Mouse (Mus musculus) ES-E14 (cell line): ENCODE results near the gene Plscr5. TPM values are rescaled to one million over a fixed set of nuclear protein-coding genes. Genes with fewer than 3 reads are reported as not detected.
A peak's percentile ranks its signal among the peaks of the same experiment; 100 is the strongest.
"Not testable (repeated sequence)": the region's sequence is repeated elsewhere in the genome, so short reads cannot be mapped to it uniquely, and the experiment has no call there.

Source experiments
- DNase-seq: peaks from one replicate; pipeline ENCODE4 v3.0.0-alpha.2; 2013; ENCODE audit warnings: low read depth, low spot score
- H3K27ac ChIP-seq: 2 replicates; pipeline ENCODE4 v1.5.1; 2012; ENCODE audit warnings: low read depth, mild to moderate bottlenecking, low read length, moderate library complexity, mixed read lengths; ENCODE audit not compliant: poor library complexity, insufficient read depth, severe bottlenecking
- H3K36me3 ChIP-seq: 2 replicates; pipeline ENCODE4 v1.6.1; 2012; ENCODE audit warnings: mild to moderate bottlenecking, low read length, moderate library complexity, mixed read lengths; ENCODE audit not compliant: control insufficient read depth, poor library complexity, insufficient read depth, severe bottlenecking
- H3K4me1 ChIP-seq, 2 experiments: fragments of 150-350 bp in 1 of 2; sonication (generic) in 1 of 2; 2 replicates each; pipeline ENCODE4 v1.6.1; 2012; ENCODE audit warnings: low read length in 2 of 2, mild to moderate bottlenecking in 1 of 2, mixed read lengths in 1 of 2; ENCODE audit not compliant: control insufficient read depth in 2 of 2, insufficient read depth in 2 of 2, poor library complexity in 1 of 2
- H3K4me3 ChIP-seq, 2 experiments: fragments of 150-350 bp in 1 of 2; sonication (generic) in 1 of 2; 2 replicates each; pipeline ENCODE4 v1.5.1; 2012; ENCODE audit warnings: low read length in 2 of 2, low read depth in 1 of 2, mild to moderate bottlenecking in 1 of 2, mixed read lengths in 1 of 2; ENCODE audit not compliant: insufficient read depth in 1 of 2, poor library complexity in 1 of 2, severe bottlenecking in 1 of 2
- H3K9ac ChIP-seq: 2 replicates; pipeline ENCODE4 v1.6.1; 2012; ENCODE audit warnings: low read depth, mild to moderate bottlenecking, low read length, mixed read lengths; ENCODE audit not compliant: poor library complexity, insufficient read depth, severe bottlenecking
- H3K9me3 ChIP-seq: fragments of 150-350 bp; sonication (generic); 2 replicates; pipeline ENCODE4 v1.6.1; 2012; ENCODE audit warnings: low read depth, mild to moderate bottlenecking, low read length; ENCODE audit not compliant: control insufficient read depth, insufficient read depth
- CHD2 ChIP-seq: IDR thresholded peaks from 2 replicates; pipeline ENCODE4 v1.6.1; 2014; ENCODE audit warnings: mild to moderate bottlenecking, low read depth, low read length, inconsistent platforms
- HCFC1 ChIP-seq: IDR thresholded peaks from 2 replicates; pipeline ENCODE4 v1.6.1; 2012; ENCODE audit warnings: low read length, inconsistent platforms, borderline replicate concordance; ENCODE audit not compliant: insufficient read depth
- MAFK ChIP-seq: IDR thresholded peaks from 2 replicates; pipeline ENCODE4 v1.6.1; 2014; ENCODE audit warnings: mild to moderate bottlenecking, low read depth, low read length, inconsistent platforms; ENCODE audit not compliant: insufficient read depth
- ZC3H11A ChIP-seq: IDR thresholded peaks from 2 replicates; pipeline ENCODE4 v1.6.1; 2012; ENCODE audit warnings: low read depth, mild to moderate bottlenecking, inconsistent platforms, low read length, borderline replicate concordance
- ZNF384 ChIP-seq: IDR thresholded peaks from 2 replicates; pipeline ENCODE4 v1.6.1; 2012; ENCODE audit warnings: low read depth, low read length, inconsistent platforms
- in situ Hi-C, 2 experiments: fragments of 600-800 bp; cut with MboI; formaldehyde crosslinking; loops; one replicate each; pipeline ENCODE4 v1.15.1; 2025; ENCODE audit warnings: low sequenced_read_pairs in 2 of 2, inconsistent platforms in 1 of 2; ENCODE audit not compliant: unreplicated experiment in 2 of 2
- total RNA-seq: library from RNA; depleted of rRNA; stranded (reverse); fragments of 300-350 nt; gene quantifications from 2 replicates; pipeline ENCODE4 v1.2.3, GENCODE M21; 2012; rRNA removed

Plscr5 gene
- not detected in 2 replicates for total RNA-seq

DNA sequence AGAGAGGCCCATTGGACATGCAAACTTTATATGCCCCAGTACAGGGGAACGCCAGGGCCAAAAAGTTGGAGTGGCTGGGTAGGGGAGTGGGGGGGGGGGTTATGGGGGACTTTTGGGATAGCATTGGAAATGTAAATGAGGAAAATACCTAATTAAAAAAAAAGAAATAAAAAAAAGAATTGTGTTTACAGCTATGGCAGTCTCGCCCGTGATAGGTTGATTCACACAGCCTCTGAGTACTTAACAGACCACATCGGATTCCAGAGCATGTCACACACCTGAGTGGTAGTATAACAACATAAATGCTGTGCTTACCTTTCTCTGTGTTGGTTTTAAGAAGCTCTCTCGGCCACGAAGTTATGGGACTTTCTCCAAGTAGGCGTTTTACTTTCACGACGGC is at the start of gene Plscr5:
Plscr5 (plus strand) TSS at position 301 of the 400 bp plus-strand sequence.
- H3K9me3 ChIP-seq, in situ Hi-C loops, DNase-seq, H3K4me3 ChIP-seq, H3K9ac ChIP-seq, H3K4me1 ChIP-seq, H3K36me3 ChIP-seq, H3K27ac ChIP-seq: not testable (repeated sequence)

DNA sequence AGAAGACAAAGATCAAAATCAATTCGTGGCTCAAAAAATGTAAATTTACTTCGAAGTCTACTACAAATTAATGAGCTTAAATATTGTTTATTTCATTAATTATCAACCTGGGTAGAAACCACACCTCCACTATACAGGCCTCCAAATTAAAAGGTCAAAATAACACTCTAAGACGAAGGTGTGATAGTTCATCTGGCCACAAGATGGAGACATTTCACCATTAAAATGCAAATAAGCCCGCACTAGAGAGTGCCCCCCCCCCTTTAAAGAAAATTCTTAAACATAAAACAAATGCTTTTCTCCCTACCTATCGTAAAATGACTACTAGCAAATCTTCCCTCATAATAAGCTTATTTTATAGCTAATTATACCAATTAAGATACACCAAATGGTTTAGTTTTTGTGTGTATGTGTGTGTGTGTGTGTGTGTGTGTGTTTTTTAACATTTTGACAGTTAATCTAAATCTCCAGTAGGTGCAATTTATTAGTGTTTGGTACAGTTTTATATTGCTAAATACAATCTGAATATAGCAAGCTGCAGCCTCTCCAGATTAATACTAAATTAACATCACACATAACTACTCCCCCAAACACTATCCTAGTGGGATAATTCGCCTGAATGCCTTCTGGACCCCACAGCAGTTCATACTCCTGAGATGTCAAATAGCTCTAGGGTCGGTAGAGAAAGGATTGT is 45.0 kb upstream of the Plscr5 start:
- peak; percentile 17 for DNase-seq

DNA sequence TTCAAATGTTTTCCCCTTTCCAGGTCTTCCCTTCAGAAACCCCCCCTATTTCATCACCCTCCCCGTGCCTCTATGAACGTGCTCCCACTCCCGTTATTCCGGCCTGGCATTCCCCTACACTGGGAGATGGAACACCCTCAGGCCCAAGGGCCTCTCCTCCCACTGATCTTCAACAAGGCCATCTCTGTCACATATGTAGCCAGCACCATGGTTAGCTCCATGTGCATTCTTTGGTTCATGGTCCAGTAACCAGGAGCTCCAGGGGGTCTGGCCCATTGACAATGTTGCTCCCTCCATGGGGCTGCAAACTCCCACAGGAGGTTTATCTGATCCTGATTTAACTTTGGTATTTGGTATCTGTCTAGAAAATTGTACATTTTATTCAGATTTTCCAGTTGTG is 30.5 kb upstream of the Plscr5 start:
- in situ Hi-C loops: no loop called here
- DNase-seq: peak; percentile 17

More for the DNA sequence above, 45.0 kb upstream of the Plscr5 start:
- in situ Hi-C loops: no loop called here
- Histone ChIP-seq H3K4me3 (no peak overlapping the region), H3K9ac (no peak overlapping the region), H3K36me3 (no peaks in the 10 kb centered on the region), H3K9me3 (no peaks in the 10 kb centered on the region), H3K27ac (no peak overlapping the region), H3K4me1 (no peaks in the 10 kb centered on the region)
- TF ChIP-seq CHD2: no peak
- TF ChIP-seq ZC3H11A: peak; percentile 62; the same call in 1 of the 2 replicates
- TF ChIP-seq HCFC1: no peak

DNA sequence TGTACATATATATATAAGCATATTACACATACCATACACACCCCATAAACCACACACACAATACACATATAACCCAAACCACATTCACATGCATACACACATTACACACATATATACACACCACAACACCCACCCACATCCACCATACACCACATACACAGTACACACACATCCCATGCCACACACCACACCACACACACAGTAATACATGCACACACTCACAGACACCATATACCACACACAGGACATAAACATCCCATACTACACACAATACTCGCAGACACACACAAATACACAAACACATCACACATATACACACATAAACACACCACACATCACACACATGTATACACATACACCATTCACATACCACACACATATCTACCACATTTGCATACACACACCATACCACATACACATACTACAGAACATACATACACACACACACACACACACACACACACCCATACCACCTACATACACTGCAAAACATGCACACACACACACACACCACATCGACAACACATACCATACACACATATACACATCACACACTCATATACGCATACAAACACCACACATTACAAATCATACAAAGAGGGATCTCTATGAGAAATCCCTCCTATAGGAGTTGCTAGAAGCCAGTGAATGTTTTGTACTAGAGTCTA is 19.3 kb upstream of the Plscr5 start:
- Histone ChIP-seq H3K4me3 (no peak overlapping the region), H3K4me1 (no peaks in the 10 kb centered on the region), H3K27ac (no peak overlapping the region), H3K9ac (no peak overlapping the region), H3K36me3 (no peaks in the 10 kb centered on the region), H3K9me3 (no peaks in the 10 kb centered on the region)
- no peak for DNase-seq
- in situ Hi-C loops: no loop called here
- no peak for TF ChIP-seq ZC3H11A
- TF ChIP-seq HCFC1: no peak
- TF ChIP-seq ZNF384: no peak
- TF ChIP-seq CHD2: no peak
- no peak for TF ChIP-seq MAFK

More for the DNA sequence above, 30.5 kb upstream of the Plscr5 start:
- Histone ChIP-seq H3K36me3 (no peaks in the 10 kb centered on the region), H3K9ac (no peak overlapping the region), H3K4me3 (no peak overlapping the region), H3K27ac (no peak overlapping the region), H3K4me1 (no peaks in the 10 kb centered on the region), H3K9me3 (no peaks in the 10 kb centered on the region)
- no peak for TF ChIP-seq CHD2
- TF ChIP-seq ZC3H11A: no peak
- no peak for TF ChIP-seq HCFC1
- no peak for TF ChIP-seq ZNF384
- TF ChIP-seq MAFK: no peak
